Mouse (Mus musculus): ENCODE measurements around the gene Pfdn6. TPM values are rescaled to one million over a fixed set of nuclear protein-coding genes. Genes with fewer than 3 reads are reported as not detected.
A peak's percentile ranks its signal among the peaks of the same experiment; 100 is the strongest.

Gene Pfdn6
- polyA plus RNA-seq, 1 experiment from 2014 or later, result 145 TPM

- H3K27ac ChIP-seq (replicated peaks), result no peak overlapping the region
- H3K36me3 ChIP-seq, result peaks cover 23% of the 10 kb centered on the region
- H3K4me2 ChIP-seq (replicated peaks), result no peak overlapping the region
- H3K9me3 ChIP-seq (replicated peaks), result no peaks in the 10 kb centered on the region
- no peaks in the 10 kb centered on the region for H3K4me1 ChIP-seq
- H3K4me3 ChIP-seq (replicated peaks), result no peak overlapping the region
- no peaks in the 10 kb centered on the region for H3K27me3 ChIP-seq
- WGBS, result 27% methylated on average over 5 of the region's 5 CpGs
- ATAC-seq (ENCODE audit: insufficient number of reproducible peaks, low FRiP score, low TSS enrichment, low read depth), result no peak
- no peak overlapping the region for H3K9ac ChIP-seq
These were observed 28.8 kb upstream of the Pfdn6 start for GRCm38 (mm10) chr17:33968927-33969326.

DNA sequence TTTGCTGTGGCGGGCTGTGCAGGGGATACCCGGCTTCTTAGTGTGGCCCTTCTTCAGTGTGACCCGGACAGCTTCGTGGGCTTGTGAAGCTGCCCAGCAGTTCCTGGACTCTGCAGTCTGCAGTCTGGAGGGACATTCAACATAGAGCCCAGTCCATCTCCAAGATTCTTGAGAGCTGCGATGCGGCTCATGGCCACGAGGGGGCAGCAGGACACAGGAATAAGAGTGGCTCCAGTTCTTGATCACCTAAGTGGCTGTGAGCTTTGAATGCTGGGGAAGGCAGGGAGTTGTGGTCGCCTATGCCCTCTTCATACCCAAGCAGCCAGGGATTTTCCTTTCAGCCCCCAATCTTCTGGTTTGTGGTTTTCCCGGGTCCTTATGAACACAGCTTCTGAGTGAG lies 28.3 kb upstream of the Pfdn6 start:
- H3K36me3 ChIP-seq, result peaks cover 27% of the 10 kb centered on the region
- H3K27me3 ChIP-seq, result no peaks in the 10 kb centered on the region
- H3K27ac ChIP-seq (replicated peaks), result no peak overlapping the region
- 1% methylated on average over 9 of the region's 9 CpGs for WGBS
- no peaks in the 10 kb centered on the region for H3K9me3 ChIP-seq (replicated peaks)
- no peak overlapping the region for H3K4me2 ChIP-seq (replicated peaks)
- no peak overlapping the region for H3K4me3 ChIP-seq (replicated peaks)
- ATAC-seq (ENCODE audit: insufficient number of reproducible peaks, low FRiP score, low TSS enrichment, low read depth), result no peak
- no peaks in the 10 kb centered on the region for H3K4me1 ChIP-seq
- no peak overlapping the region for H3K9ac ChIP-seq

DNA sequence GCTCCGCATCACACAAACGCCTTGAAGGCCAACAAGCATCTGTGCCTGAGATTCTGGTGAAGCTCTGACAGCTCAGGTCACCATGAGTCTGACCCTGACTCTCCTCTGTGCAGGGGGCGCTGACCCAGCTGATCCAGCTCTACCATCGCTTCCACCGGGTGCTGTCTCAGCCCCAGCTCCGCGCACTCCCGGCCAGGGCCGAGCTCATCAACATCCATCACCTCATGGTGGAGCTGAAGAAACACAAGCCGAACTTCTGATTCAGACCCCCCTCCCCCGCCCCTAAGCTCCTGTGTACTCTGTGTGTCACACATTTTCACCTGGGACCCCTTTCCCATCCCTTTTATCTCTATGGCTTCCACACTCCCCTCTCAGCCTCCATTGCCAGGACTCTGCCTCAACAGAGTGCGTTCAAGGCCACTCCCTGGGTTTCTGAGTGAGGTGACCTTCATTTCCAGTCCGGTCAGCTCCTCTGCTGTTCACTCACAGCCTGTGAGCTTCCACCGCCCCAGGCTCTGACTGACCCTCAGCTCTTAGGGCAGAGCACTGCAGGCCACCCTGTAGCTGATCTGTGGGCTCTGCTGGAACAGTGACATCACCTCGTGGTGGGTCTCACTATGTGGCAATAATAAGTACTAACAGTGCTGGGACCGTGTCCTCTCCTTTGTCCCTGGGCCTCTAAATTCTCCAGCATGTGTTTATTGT lies 25.9 kb upstream of the Pfdn6 start:
- H3K36me3 ChIP-seq, result peaks cover 48% of the 10 kb centered on the region

DNA sequence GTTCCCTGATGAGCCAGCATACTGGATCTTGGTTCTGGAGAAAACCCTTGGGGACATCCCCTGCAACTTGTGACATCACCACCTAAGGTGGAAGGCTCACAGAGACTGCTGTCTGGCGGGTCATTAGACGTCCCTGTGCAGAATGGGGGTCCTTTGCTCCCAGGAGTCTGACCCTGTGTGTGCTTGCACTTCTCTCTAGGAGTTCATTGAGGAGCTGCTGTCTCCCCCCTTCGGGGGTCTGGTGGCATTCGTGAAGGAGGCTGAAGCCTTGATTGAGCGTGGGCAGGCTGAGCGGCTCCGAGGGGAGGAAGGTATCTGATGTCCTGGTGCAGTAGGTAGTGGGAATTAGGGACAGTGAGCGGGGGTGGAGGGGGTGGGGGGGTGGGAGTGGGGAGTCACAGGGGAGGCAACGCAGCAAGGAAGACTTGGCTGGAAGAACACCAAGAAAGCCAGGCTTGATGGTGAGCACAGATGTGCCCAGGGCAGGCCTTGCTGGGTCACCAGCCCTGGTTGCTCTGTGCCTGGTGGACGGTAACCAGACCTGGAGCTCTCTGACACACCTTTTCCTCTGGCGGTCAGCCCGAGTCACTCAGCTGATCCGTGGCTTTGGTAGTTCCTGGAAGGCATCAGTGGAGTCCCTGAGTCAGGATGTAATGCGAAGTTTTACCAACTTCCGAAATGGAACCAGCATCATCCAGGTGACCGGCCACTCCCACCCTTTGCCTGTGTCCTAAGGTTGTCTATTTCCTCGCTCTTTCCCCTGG lies 25.1 kb upstream of the Pfdn6 start:
- H3K9ac ChIP-seq, result no peak overlapping the region
- no peak overlapping the region for H3K4me2 ChIP-seq (replicated peaks)
- 87% methylated on average over 17 of the region's 17 CpGs for WGBS
- no peak for ATAC-seq (ENCODE audit: insufficient number of reproducible peaks, low FRiP score, low TSS enrichment, low read depth)
- no peaks in the 10 kb centered on the region for H3K4me1 ChIP-seq
- no peak overlapping the region for H3K4me3 ChIP-seq (replicated peaks)
- H3K27me3 ChIP-seq, result no peaks in the 10 kb centered on the region
- no peak overlapping the region for H3K27ac ChIP-seq (replicated peaks)
- H3K36me3 ChIP-seq, result peaks cover 56% of the 10 kb centered on the region
- no peaks in the 10 kb centered on the region for H3K9me3 ChIP-seq (replicated peaks)

More for the DNA sequence above, 25.9 kb upstream of the Pfdn6 start:
- no peak for ATAC-seq (ENCODE audit: insufficient number of reproducible peaks, low FRiP score, low TSS enrichment, low read depth)
- Histone ChIP-seq H3K27me3 (no peaks in the 10 kb centered on the region), H3K27ac (replicated peaks) (no peak overlapping the region), H3K9me3 (replicated peaks) (no peaks in the 10 kb centered on the region), H3K9ac (no peak overlapping the region), H3K4me2 (replicated peaks) (no peak overlapping the region), H3K4me3 (replicated peaks) (no peak overlapping the region), H3K4me1 (no peaks in the 10 kb centered on the region)
- 87% methylated on average over 16 of the region's 16 CpGs for WGBS

- H3K4me1 ChIP-seq, result no peaks in the 10 kb centered on the region
- no peak overlapping the region for H3K4me2 ChIP-seq (replicated peaks)
- peaks cover 79% of the 10 kb centered on the region for H3K36me3 ChIP-seq
- no peak for ATAC-seq (ENCODE audit: insufficient number of reproducible peaks, low FRiP score, low TSS enrichment, low read depth)
- no peak overlapping the region for H3K4me3 ChIP-seq (replicated peaks)
- 90% methylated on average over 7 of the region's 7 CpGs for WGBS
- no peak overlapping the region for H3K9ac ChIP-seq
- H3K9me3 ChIP-seq (replicated peaks), result no peaks in the 10 kb centered on the region
- no peak overlapping the region for H3K27ac ChIP-seq (replicated peaks)
- no peaks in the 10 kb centered on the region for H3K27me3 ChIP-seq
These were observed 22.7 kb upstream of the Pfdn6 start for GRCm38 (mm10) chr17:33962876-33963275.

DNA sequence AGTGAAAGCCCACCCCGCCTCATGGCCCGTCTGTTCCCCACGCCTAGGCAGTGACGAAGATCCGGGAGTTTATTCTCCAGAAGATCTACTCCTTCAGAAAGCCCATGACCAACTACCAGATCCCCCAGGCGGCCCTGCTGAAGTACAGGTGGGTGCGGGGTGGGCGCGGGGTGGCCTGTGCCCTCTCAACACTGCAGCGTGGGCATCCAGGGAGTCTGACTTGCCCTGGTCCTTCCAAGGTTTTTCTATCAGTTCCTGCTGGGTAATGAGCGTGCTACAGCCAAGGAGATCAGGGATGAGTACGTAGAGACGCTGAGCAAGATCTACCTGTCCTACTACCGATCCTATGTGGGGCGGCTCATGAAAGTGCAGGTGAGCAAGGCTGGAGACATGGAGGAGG lies 19.8 kb upstream of the Pfdn6 start:
- Histone ChIP-seq H3K9me3 (replicated peaks) (no peaks in the 10 kb centered on the region), H3K36me3 (peaks cover 64% of the 10 kb centered on the region), H3K4me2 (replicated peaks) (no peak overlapping the region), H3K4me3 (replicated peaks) (no peak overlapping the region), H3K9ac (no peak overlapping the region), H3K4me1 (peaks cover 11% of the 10 kb centered on the region), H3K27ac (replicated peaks) (no peak overlapping the region), H3K27me3 (no peaks in the 10 kb centered on the region)
- ATAC-seq (ENCODE audit: insufficient number of reproducible peaks, low FRiP score, low TSS enrichment, low read depth), result no peak
- 94% methylated on average over 15 of the region's 15 CpGs for WGBS

- H3K36me3 ChIP-seq, result peaks cover 62% of the 10 kb centered on the region
- 92% methylated on average over 13 of the region's 13 CpGs for WGBS
These were observed 19.0 kb upstream of the Pfdn6 start for GRCm38 (mm10) chr17:33959135-33959534.

GRCm38 (mm10) chr17:33958451-33958850 lies 18.3 kb upstream of the Pfdn6 start:
- Histone ChIP-seq H3K27me3 (no peaks in the 10 kb centered on the region), H3K36me3 (peaks cover 61% of the 10 kb centered on the region), H3K9me3 (replicated peaks) (no peaks in the 10 kb centered on the region), H3K4me2 (replicated peaks) (no peak overlapping the region), H3K27ac (replicated peaks) (no peak overlapping the region), H3K4me1 (peaks cover 24% of the 10 kb centered on the region), H3K9ac (no peak overlapping the region), H3K4me3 (replicated peaks) (no peak overlapping the region)
- no peak for ATAC-seq (ENCODE audit: insufficient number of reproducible peaks, low FRiP score, low TSS enrichment, low read depth)
- 95% methylated on average over 11 of the region's 11 CpGs for WGBS

More at GRCm38 (mm10) chr17:33959135-33959534, 19.0 kb upstream of the Pfdn6 start:
- Histone ChIP-seq H3K9ac (no peak overlapping the region), H3K4me3 (replicated peaks) (no peak overlapping the region), H3K4me2 (replicated peaks) (no peak overlapping the region), H3K27ac (replicated peaks) (no peak overlapping the region), H3K9me3 (replicated peaks) (no peaks in the 10 kb centered on the region), H3K27me3 (no peaks in the 10 kb centered on the region), H3K4me1 (peaks cover 17% of the 10 kb centered on the region)
- ATAC-seq (ENCODE audit: insufficient number of reproducible peaks, low FRiP score, low TSS enrichment, low read depth), result no peak

DNA sequence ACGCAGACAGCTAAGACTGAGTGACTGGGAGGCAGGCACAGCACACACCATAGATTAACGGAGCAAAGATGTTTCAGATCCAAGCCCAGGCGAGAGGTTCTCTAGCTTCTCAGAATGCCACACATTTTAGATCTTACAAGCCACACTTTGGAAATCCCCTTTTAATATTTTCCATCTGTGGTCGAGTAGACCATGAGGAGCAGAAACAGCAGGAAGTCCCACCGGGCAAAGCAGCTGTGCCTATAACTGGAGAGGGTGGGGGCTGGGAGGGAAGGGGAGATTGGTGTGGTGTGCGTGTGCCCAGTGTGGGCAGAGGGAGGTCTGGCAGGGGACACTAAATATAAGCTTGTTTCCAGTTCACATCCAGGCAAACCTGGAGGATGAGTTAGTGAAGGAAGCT lies 17.4 kb upstream of the Pfdn6 start:
- H3K4me3 ChIP-seq (replicated peaks), result no peak overlapping the region
- no peak overlapping the region for H3K27ac ChIP-seq (replicated peaks)
- no peaks in the 10 kb centered on the region for H3K27me3 ChIP-seq
- peaks cover 34% of the 10 kb centered on the region for H3K4me1 ChIP-seq
- H3K36me3 ChIP-seq, result peaks cover 61% of the 10 kb centered on the region
- no peak overlapping the region for H3K9ac ChIP-seq
- WGBS, result 55% methylated on average over 6 of the region's 6 CpGs
- H3K9me3 ChIP-seq (replicated peaks), result no peaks in the 10 kb centered on the region
- H3K4me2 ChIP-seq (replicated peaks), result no peak overlapping the region
- no peak for ATAC-seq (ENCODE audit: insufficient number of reproducible peaks, low FRiP score, low TSS enrichment, low read depth)

GRCm38 (mm10) chr17:33956336-33956735 lies 16.2 kb upstream of the Pfdn6 start:
- peak overlapping the region; percentile 70 for H3K4me2 ChIP-seq (replicated peaks)
- peak overlapping the region; percentile 44 for H3K9ac ChIP-seq
- H3K27me3 ChIP-seq, result no peaks in the 10 kb centered on the region
- H3K36me3 ChIP-seq, result peaks cover 60% of the 10 kb centered on the region
- peak overlapping the region; percentile 97 for H3K27ac ChIP-seq (replicated peaks)
- WGBS, result 10% methylated on average over 10 of the region's 10 CpGs
- H3K4me1 ChIP-seq, result peaks cover 45% of the 10 kb centered on the region
- peak overlapping the region; percentile 87 for H3K4me3 ChIP-seq (replicated peaks)
- H3K9me3 ChIP-seq (replicated peaks), result no peaks in the 10 kb centered on the region
- ATAC-seq (ENCODE audit: insufficient number of reproducible peaks, low FRiP score, low TSS enrichment, low read depth), result no peak

GRCm38 (mm10) chr17:33955555-33956214 lies 15.5 kb upstream of the Pfdn6 start, which contains the start of the genes Vps52 and Rps18:
TSS of gene Vps52 (plus strand) at chr17:33955812.
TSS of gene Rps18 (minus strand) at chr17:33956001.
- no peaks in the 10 kb centered on the region for H3K9me3 ChIP-seq (replicated peaks)
- peak within 1 kb of the TSS; percentile 85 for H3K4me2 ChIP-seq (replicated peaks)
- peaks cover 51% of the 10 kb centered on the region for H3K4me1 ChIP-seq
- no peaks in the 10 kb centered on the region for H3K27me3 ChIP-seq
- peaks cover 53% of the 10 kb centered on the region for H3K36me3 ChIP-seq
- peak within 1 kb of the TSS; percentile 97 for H3K27ac ChIP-seq (replicated peaks)
- H3K9ac ChIP-seq, result peak within 1 kb of the TSS; percentile 97
- H3K4me3 ChIP-seq (replicated peaks), result peak within 1 kb of the TSS; percentile 87
- peak; percentile 87 for ATAC-seq (ENCODE audit: insufficient number of reproducible peaks, low FRiP score, low TSS enrichment, low read depth)
- under 1% methylated on average over 50 of the region's 50 CpGs for WGBS
